Mouse (Mus musculus) left cerebral cortex, postnatal 4 days (tissue): ENCODE data around the gene Taar3. TPM values are rescaled to one million over a fixed set of nuclear protein-coding genes. Genes with fewer than 3 reads are reported as not detected.

Source experiments
- DNase-seq: peaks from one replicate; pipeline ENCODE4 v3.0.0-alpha.2; 2022
- intact Hi-C: fragments of 180-260 bp; cut with DNase I; formaldehyde crosslinking; loops from one replicate; pipeline ENCODE4 v1.15.1; 2025
- total RNA-seq, 2 experiments: library from RNA; stranded (reverse); gene quantifications; 2 replicates each; pipeline ENCODE4 v1.2.3; 2021

Taar3 gene
- total RNA-seq, 2 experiments from 2014 or later, result not detected

DNA sequence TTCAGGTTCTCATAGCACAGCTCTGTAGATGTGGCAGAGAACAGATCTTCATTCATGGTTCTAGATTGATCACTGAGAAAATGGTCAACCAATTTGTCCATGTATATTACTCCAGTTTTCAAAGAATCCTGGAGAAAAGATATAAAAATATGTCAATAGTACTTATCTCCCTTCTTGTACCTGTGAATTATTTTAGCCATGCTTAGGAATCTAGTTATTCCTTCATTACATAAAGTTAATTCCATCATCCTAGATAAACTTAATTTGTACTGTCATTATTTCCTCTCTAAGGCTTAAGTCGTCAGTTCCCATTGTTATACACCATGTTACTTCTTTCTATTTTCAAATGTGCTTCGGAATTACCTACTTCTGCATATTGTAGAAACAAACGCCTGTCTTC is 44.0 kb downstream of the Taar3 start, which contains the start of gene Taar7a:
TSS of gene Taar7a (minus strand) at position 101 of the 400 bp plus-strand sequence.
- DNase-seq, result no peak
- intact Hi-C loops, result no loop called here

DNA sequence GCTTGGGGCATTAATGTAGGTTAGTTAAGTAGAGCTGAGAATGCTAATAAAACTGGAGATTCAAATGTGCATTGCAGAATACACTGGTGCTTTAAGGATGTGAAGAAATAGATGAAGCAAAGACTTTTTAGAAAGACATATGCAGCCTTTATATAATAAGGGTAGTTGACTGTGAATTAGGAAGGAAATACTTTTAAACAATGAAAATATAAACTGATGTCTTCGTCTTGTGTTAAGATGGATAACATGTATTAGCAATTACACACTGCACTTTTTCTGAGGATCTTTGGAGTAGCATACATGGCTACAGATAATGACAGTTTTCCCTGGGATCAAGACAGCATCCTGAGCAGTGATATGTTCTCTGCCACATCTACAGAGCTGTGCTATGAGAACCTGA is 50.3 kb downstream of the Taar3 start, which contains the start of gene Taar7b:
TSS of gene Taar7b (plus strand) at position 301 of the 400 bp plus-strand sequence.
- no peak for DNase-seq
- intact Hi-C loops, result no loop called here

Other genes with a start within 250 kb of the Taar3 start
- 100 to 1,000 TPM; 369 TPM for gene Rps12, start 162.3 kb upstream of the Taar3 start, total RNA-seq
- gene Slc18b1, start 152.6 kb upstream of the Taar3 start, total RNA-seq, result 10 to 100 TPM; 23.4 to 26.9 TPM
- under 1 TPM in 1 of 2 experiments, not detected in 1; 0.20 TPM for gene Vnn3, start 98.1 kb upstream of the Taar3 start, total RNA-seq
- under 1 TPM; 0.32 to 0.38 TPM for gene Vnn1, start 54.9 kb upstream of the Taar3 start, total RNA-seq
- not detected for gene Taar1, start 29.2 kb upstream of the Taar3 start, total RNA-seq
- gene Taar2, start 11.0 kb upstream of the Taar3 start, total RNA-seq, result not detected
- not detected for gene Taar4, start 10.9 kb downstream of the Taar3 start, total RNA-seq
- gene Taar5, start 21.1 kb downstream of the Taar3 start, total RNA-seq, result not detected
- gene Taar6, start 36.1 kb downstream of the Taar3 start, total RNA-seq, result not detected
- gene Taar7a, start 43.9 kb downstream of the Taar3 start, total RNA-seq, result not detected
- gene Taar7b, start 50.4 kb downstream of the Taar3 start, total RNA-seq, result not detected
- gene Taar7d, start 77.7 kb downstream of the Taar3 start, total RNA-seq, result not detected
- not detected for gene Taar7e, start 88.1 kb downstream of the Taar3 start, total RNA-seq
- gene Taar7f, start 100.0 kb downstream of the Taar3 start, total RNA-seq, result not detected
- not detected for gene Taar8a, start 126.9 kb downstream of the Taar3 start, total RNA-seq
- not detected for gene Taar8b, start 142.7 kb downstream of the Taar3 start, total RNA-seq
- gene Taar8c, start 152.4 kb downstream of the Taar3 start, total RNA-seq, result not detected
- not detected for gene Taar9, start 160.0 kb downstream of the Taar3 start, total RNA-seq
- 100 to 1,000 TPM; 258 to 263 TPM for gene Stx7, start 199.7 kb downstream of the Taar3 start, total RNA-seq